Comparison of ENCODE assay signal across 25 mouse cellular contexts in the genomic region with DNA sequence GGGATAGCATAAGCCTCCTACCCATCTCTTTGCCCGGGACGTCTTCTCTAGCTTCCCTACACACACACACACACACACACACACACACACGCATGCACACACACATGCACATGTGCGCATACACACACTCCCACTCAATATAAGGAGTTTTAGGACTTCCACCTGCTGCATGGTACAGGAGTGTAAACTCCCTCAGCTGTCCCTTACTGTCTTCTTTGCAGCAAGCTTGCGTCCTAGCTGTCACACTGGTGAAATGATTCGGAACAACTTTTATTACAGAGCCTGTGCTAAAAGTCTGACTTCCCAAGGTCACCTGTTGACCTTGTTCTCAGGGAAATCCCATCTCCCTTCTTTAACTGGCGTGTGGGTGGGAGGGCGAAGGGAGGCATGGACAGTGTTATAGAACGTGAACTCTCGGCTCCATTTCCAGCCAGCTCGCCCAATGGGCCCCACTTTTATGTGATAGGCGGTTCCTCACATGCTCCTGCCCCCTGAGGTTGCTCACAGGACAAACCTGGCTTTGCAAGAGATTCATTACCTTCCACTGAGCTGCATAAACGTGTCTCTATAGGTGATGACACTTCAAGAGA.
"Had no signal": no experiment of that assay in that cellular context is flagged by ENCODE, and none has a peak within 500 bp of the region (broad histone marks: within the 10 kb centered on the region; RNA-seq: fewer than 3 reads in every experiment).

No protein-coding gene starts in this region.

- H3K9me3 ChIP-seq: heart, embryonic 10.5 days; heart, embryonic 12.5 days; hindbrain, embryonic 10.5 days; hindbrain, embryonic 12.5 days; intestine, embryonic 15.5 days; limb, embryonic 10.5 days; limb, embryonic 12.5 days; liver, embryonic 13.5 days; liver, embryonic 15.5 days had no signal

- H3K4me3 ChIP-seq: gastrocnemius, adult 2 months; heart, embryonic 10.5 days; heart, embryonic 12.5 days; hindbrain, embryonic 10.5 days; hindbrain, embryonic 12.5 days; intestine, embryonic 15.5 days; layer of hippocampus, adult 2 months; left cerebral cortex, adult 2 months; limb, embryonic 10.5 days; limb, embryonic 12.5 days; liver, embryonic 13.5 days; liver, embryonic 15.5 days had no signal

- H3K4me1 ChIP-seq: hindbrain, embryonic 10.5 days; hindbrain, embryonic 12.5 days; intestine, embryonic 15.5 days; limb, embryonic 10.5 days; limb, embryonic 12.5 days; liver, embryonic 15.5 days had no signal

- H3K27ac ChIP-seq: gastrocnemius, adult 2 months; heart, embryonic 10.5 days; hindbrain, embryonic 10.5 days; hindbrain, embryonic 12.5 days; hindbrain, embryonic 14.5 days; intestine, embryonic 15.5 days; layer of hippocampus, adult 2 months; left cerebral cortex, adult 2 months; limb, embryonic 10.5 days; limb, embryonic 12.5 days; liver, embryonic 13.5 days; liver, embryonic 15.5 days had no signal

- H3K36me3 ChIP-seq: heart, embryonic 10.5 days; heart, embryonic 12.5 days; hindbrain, embryonic 10.5 days; hindbrain, embryonic 12.5 days; intestine, embryonic 15.5 days; limb, embryonic 10.5 days; limb, embryonic 12.5 days; liver, embryonic 13.5 days; liver, embryonic 15.5 days had no signal

- DNase-seq: gastrocnemius, adult 2 months; gastrocnemius, postnatal 10 days; gastrocnemius, postnatal 25 days; heart, adult 18-20 months; heart, postnatal 10 days; heart, postnatal 4 days; kidney, adult 18-20 months; kidney, postnatal 14 days; kidney, postnatal 36 days; liver; liver, embryonic 13.5 days had no signal

- H3K27me3 ChIP-seq: heart, embryonic 12.5 days; hindbrain, embryonic 12.5 days; intestine, embryonic 15.5 days; limb, embryonic 12.5 days; liver, embryonic 13.5 days; liver, embryonic 15.5 days had no signal

- H3K4me2 ChIP-seq: heart, embryonic 12.5 days; hindbrain, embryonic 12.5 days; hindbrain, embryonic 14.5 days; intestine, embryonic 15.5 days; limb, embryonic 12.5 days; liver, embryonic 11.5 days; liver, embryonic 13.5 days; liver, embryonic 15.5 days had no signal

- H3K9ac ChIP-seq: heart, embryonic 12.5 days; hindbrain, embryonic 12.5 days; hindbrain, embryonic 14.5 days; intestine, embryonic 15.5 days; limb, embryonic 12.5 days; liver, embryonic 13.5 days; liver, embryonic 15.5 days had no signal

- ATAC-seq: hindbrain, embryonic 16.5 days; inflammation-experienced regulatory T-cells, adult 6 months; intestine, embryonic 15.5 days had no signal
